ENCODE assay signal across 9 mouse cellular contexts in genomic region chr2:33178243-33178932, GRCm38 (mm10). TPM values are rescaled to one million over a fixed set of nuclear protein-coding genes. Genes with fewer than 3 reads are reported as not detected.
DNase-seq lines count a peak whose midpoint lies in the region; ATAC-seq lines count a peak whose summit lies in the region.
"Had no signal": no experiment of that assay in that cellular context is flagged by ENCODE, and none has a peak within 500 bp of the region (broad histone marks: within the 10 kb centered on the region; RNA-seq: fewer than 3 reads in every experiment).

No protein-coding gene starts in this region.

- H3K27me3 ChIP-seq in heart, embryonic 10.5 days (ENCODE audit: insufficient read depth, poor library complexity, severe bottlenecking), result no peaks in the 10 kb centered on the region
- no peaks in the 10 kb centered on the region for H3K27me3 ChIP-seq in limb, embryonic 13.5 days
- H3K27me3 ChIP-seq in stomach, embryonic 15.5 days (replicated peaks), result no peaks in the 10 kb centered on the region

- no peak for ATAC-seq in limb, embryonic 13.5 days (ENCODE audit: low FRiP score, low read depth)
- peak; percentile 19; the same call in 1 of the 2 replicates for ATAC-seq in stomach, embryonic 15.5 days (ENCODE audit: insufficient read depth, low FRiP score, low read depth)

- 54% methylated on average over 11 of the region's 11 CpGs for WGBS in heart, embryonic 10.5 days
- 52% methylated on average over 11 of the region's 11 CpGs for WGBS in limb, embryonic 13.5 days
- WGBS in stomach, embryonic 15.5 days, result 61% methylated on average over 11 of the region's 11 CpGs

- H3K27ac ChIP-seq in heart, embryonic 10.5 days, result peak overlapping the region; percentile 82
- peak overlapping the region; percentile 96 for H3K27ac ChIP-seq in limb, embryonic 13.5 days
- peak overlapping the region; percentile 62 for H3K27ac ChIP-seq in stomach, embryonic 15.5 days

- H3K4me2 ChIP-seq in limb, embryonic 13.5 days (replicated peaks), result 0 out of 2 replicates have a peak overlapping the region, but pooled peaks have one; percentile 0
- H3K4me2 ChIP-seq in stomach, embryonic 15.5 days, result no peak overlapping the region

- peak; percentile 29 for DNase-seq in layer of hippocampus, adult 9-11 months
- no peak for DNase-seq in layer of hippocampus, adult 9-10 months (ENCODE audit: low spot score)
- DNase-seq in cerebellum, adult 9-11 months, result peak; percentile 84
- no peak for DNase-seq in heart, embryonic 10.5 days (ENCODE audit: low spot score)
- no peak for DNase-seq in testis, postnatal 14 days (ENCODE audit: low spot score)
- no peak for DNase-seq in urinary bladder, postnatal 14 days (ENCODE audit: low spot score)

- no peaks in the 10 kb centered on the region for H3K36me3 ChIP-seq in heart, embryonic 10.5 days
- no peaks in the 10 kb centered on the region for H3K36me3 ChIP-seq in limb, embryonic 13.5 days
- no peaks in the 10 kb centered on the region for H3K36me3 ChIP-seq in stomach, embryonic 15.5 days

- H3K4me3 ChIP-seq in heart, embryonic 10.5 days, result 0 out of 2 replicates have a peak overlapping the region, but pooled peaks have one; percentile 22
- no peak overlapping the region for H3K4me3 ChIP-seq in limb, embryonic 13.5 days
- H3K4me3 ChIP-seq in stomach, embryonic 15.5 days (replicated peaks), result no peak overlapping the region

- H3K9me3 ChIP-seq in heart, embryonic 10.5 days, result no peaks in the 10 kb centered on the region
- H3K9me3 ChIP-seq in limb, embryonic 13.5 days, result no peaks in the 10 kb centered on the region
- no peaks in the 10 kb centered on the region for H3K9me3 ChIP-seq in stomach, embryonic 15.5 days
- H3K9me3 ChIP-seq: G1E had no signal

- H3K9ac ChIP-seq in limb, embryonic 13.5 days, result peak overlapping the region; percentile 55; the same call in 1 of the 2 replicates
- H3K9ac ChIP-seq in stomach, embryonic 15.5 days, result no peak overlapping the region

- H3K4me1 ChIP-seq in heart, embryonic 10.5 days, result peaks cover 38% of the 10 kb centered on the region
- peaks cover 54% of the 10 kb centered on the region for H3K4me1 ChIP-seq in limb, embryonic 13.5 days
- peaks cover 27% of the 10 kb centered on the region for H3K4me1 ChIP-seq in stomach, embryonic 15.5 days

RNA-seq across cellular contexts. Expression of gene Angptl2, which starts 37.5 kb away (rescaled TPM):
- 40.4 and 49.8 TPM in 2 replicates for polyA plus RNA-seq in heart, embryonic 10.5 days (2016; fragmentation: Nextera tagmentation; extraction: Ambion mirVana)
- 69.7 and 76.0 TPM in 2 replicates for polyA plus RNA-seq in limb, embryonic 13.5 days (2015; fragmentation: Nextera tagmentation; extraction: Ambion mirVana)
- 44.8 and 45.2 TPM in 2 replicates for polyA plus RNA-seq in stomach, embryonic 15.5 days (2015; fragmentation: Nextera tagmentation; extraction: Ambion mirVana)
- polyA plus RNA-seq: G1E had no signal

RNA-seq across cellular contexts. Expression of gene Garnl3, which starts 46.9 kb away (rescaled TPM):
- polyA plus RNA-seq in heart, embryonic 10.5 days (2016; fragmentation: Nextera tagmentation; extraction: Ambion mirVana), result 10.5 and 13.3 TPM in 2 replicates
- polyA plus RNA-seq in limb, embryonic 13.5 days (2015; fragmentation: Nextera tagmentation; extraction: Ambion mirVana), result 13.4 and 13.8 TPM in 2 replicates
- 14.0 and 14.4 TPM in 2 replicates for polyA plus RNA-seq in stomach, embryonic 15.5 days (2015; fragmentation: Nextera tagmentation; extraction: Ambion mirVana)
- polyA plus RNA-seq: G1E had no signal

Comparison
In these comparisons a context has a peak if more than half of its experiments do, and no peak if none do; other contexts are left out.
1. DNase-seq: peak in layer of hippocampus, adult 9-11 months (single experiment) and cerebellum, adult 9-11 months (single experiment); none in layer of hippocampus, adult 9-10 months (single experiment), heart, embryonic 10.5 days (single experiment), testis, postnatal 14 days (single experiment) and urinary bladder, postnatal 14 days (single experiment).
2. Peak in every context shown above with its lines, with median percentiles within 50 percentile points of each other: H3K27ac ChIP-seq.